Mouse (Mus musculus): ENCODE data around the gene Psmf1. TPM values are rescaled to one million over a fixed set of nuclear protein-coding genes. Genes with fewer than 3 reads are reported as not detected.
A peak's percentile ranks its signal among the peaks of the same experiment; 100 is the strongest.

Gene Psmf1
- polyA plus RNA-seq, 1 experiment from 2014 or later: 28.0 TPM

DNA sequence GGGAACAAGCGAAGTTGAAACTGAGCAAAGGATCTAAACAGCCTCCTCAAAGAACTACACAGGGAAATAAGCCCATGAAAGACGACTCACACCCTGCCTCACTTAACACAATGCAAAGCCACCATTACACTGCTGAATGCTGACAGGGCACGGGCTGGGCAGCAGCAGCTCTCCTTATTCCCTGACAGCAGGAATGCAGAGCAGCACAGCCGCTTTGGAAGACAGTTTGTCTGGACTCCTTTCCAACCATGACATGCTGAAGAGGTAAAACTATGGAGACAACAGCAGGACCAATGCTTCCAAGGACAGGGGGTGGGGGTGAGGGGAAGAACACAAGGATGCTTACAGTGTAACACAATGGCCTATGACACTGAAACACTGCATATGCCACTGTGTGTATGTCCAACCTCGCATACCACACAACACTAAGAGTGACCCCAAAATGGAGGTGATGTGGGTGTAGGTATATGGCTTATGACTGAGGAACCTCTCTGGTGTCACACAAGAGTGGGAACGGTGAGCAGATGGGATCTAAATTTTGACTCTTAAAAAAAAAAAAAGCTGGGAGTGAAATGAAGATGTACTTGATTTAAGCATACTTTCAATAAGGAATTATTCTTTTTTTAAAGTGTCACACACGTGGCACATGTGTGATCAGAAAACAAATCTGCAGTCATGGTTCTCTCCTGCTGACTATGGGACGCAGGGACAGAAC, 10.7 kb downstream of the Psmf1 start:
- H3K4me3 ChIP-seq: no peak overlapping the region
- no peak overlapping the region for H3K9ac ChIP-seq
- no peaks in the 10 kb centered on the region for H3K4me1 ChIP-seq
- 85% methylated on average over 8 of the region's 8 CpGs for WGBS
- no peak for ATAC-seq (ENCODE audit: extremely low read depth, insufficient number of reproducible peaks, low FRiP score, low TSS enrichment)
- H3K36me3 ChIP-seq: peaks cover 45% of the 10 kb centered on the region
- H3K9me3 ChIP-seq: no peaks in the 10 kb centered on the region
- no peak overlapping the region for H3K4me2 ChIP-seq
- H3K27me3 ChIP-seq (replicated peaks): no peaks in the 10 kb centered on the region
- no peak overlapping the region for H3K27ac ChIP-seq (replicated peaks)

DNA sequence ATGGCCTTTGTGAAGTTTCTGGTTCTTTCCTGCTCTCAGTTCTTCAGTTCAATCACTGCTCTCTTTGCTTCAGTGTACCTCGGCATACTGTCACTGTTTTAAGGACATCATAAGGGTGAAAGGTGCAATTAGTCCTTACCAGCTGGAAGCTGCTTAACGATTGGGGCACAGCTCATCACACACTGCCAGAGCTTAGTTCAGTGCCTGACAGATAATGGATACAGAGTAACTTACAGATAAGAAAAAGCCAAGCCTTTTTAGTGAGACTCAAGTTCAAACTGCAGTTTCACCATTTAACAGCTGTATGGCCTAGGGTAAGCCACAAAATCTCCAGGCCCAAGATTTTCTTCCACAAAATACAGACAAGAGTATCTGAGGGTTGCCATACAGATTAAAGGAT, 19.9 kb downstream of the Psmf1 start:
- Histone ChIP-seq H3K27me3 (replicated peaks) (no peaks in the 10 kb centered on the region), H3K9ac (no peak overlapping the region), H3K4me1 (no peaks in the 10 kb centered on the region), H3K4me3 (no peak overlapping the region), H3K36me3 (peaks cover 93% of the 10 kb centered on the region), H3K27ac (replicated peaks) (no peak overlapping the region), H3K4me2 (no peak overlapping the region), H3K9me3 (0 out of 2 replicates have a peak, but pooled peaks cover 5% of the 10 kb centered on the region)
- WGBS: 89% methylated on average over 2 of the region's 2 CpGs
- ATAC-seq (ENCODE audit: extremely low read depth, insufficient number of reproducible peaks, low FRiP score, low TSS enrichment): no peak

DNA sequence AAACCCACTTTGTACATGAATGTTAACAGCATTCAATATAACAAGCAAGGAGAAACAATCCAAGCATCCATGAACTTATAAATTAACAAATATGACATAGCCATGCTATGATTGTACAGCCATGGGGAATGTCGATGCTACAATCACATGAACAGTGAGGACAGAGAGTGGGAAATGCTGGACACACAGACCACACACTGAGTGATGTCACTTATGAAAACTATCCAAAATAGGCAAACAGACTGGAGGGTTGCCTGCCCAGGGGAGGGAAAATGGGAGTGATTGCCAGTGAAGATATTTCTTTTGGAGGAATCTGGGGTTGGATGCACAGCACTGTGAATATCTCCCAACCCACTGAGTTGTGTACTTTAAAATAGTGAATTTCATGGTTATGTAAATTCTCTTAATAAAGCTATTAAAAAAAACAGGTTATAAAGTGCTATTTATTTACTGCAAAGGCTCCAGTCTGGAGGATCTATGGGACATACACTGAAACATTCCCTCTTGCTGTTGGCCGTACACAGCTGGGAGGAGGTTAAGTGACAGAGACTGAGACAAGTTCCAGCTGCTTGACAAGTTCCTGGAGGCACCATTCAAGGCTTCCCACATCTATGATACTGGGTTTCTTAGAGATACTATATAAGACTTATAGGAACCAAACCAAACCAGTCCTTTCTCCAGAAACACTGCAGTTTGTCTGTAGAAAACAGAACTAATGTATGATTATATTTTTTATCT, 27.5 kb downstream of the Psmf1 start:
- H3K27ac ChIP-seq (replicated peaks): no peak overlapping the region
- H3K27me3 ChIP-seq (replicated peaks): no peaks in the 10 kb centered on the region
- no peaks in the 10 kb centered on the region for H3K4me1 ChIP-seq
- ATAC-seq (ENCODE audit: extremely low read depth, insufficient number of reproducible peaks, low FRiP score, low TSS enrichment): no peak
- 71% methylated on average over 2 of the region's 2 CpGs for WGBS
- no peaks in the 10 kb centered on the region for H3K9me3 ChIP-seq
- no peak overlapping the region for H3K4me2 ChIP-seq
- H3K36me3 ChIP-seq: peaks cover 58% of the 10 kb centered on the region
- H3K9ac ChIP-seq: no peak overlapping the region
- H3K4me3 ChIP-seq: no peak overlapping the region

DNA sequence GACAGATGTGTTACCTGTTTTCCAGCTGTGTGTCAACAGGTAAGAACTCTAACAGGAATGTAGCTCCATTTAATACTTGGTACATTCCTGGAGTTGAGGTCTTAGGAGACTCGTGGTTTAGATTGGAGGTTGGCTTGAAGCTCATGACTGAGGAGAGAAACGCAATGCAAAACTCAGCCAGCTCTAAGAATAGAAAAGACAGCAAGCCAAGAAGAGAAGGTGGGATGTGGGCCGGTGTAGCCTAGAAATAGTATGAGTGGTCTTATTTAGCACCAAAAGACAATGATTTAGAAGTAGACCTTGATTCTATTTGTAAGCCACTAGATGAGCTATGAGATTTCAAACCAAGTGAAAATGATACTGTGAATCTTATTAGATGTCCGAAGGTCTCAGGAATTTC, 28.5 kb downstream of the Psmf1 start:
- WGBS: 81% methylated on average over 4 of the region's 4 CpGs
- Histone ChIP-seq H3K9ac (no peak overlapping the region), H3K4me3 (no peak overlapping the region), H3K4me2 (no peak overlapping the region), H3K4me1 (no peaks in the 10 kb centered on the region), H3K9me3 (no peaks in the 10 kb centered on the region), H3K27ac (replicated peaks) (no peak overlapping the region), H3K36me3 (peaks cover 49% of the 10 kb centered on the region), H3K27me3 (replicated peaks) (no peaks in the 10 kb centered on the region)
- no peak for ATAC-seq (ENCODE audit: extremely low read depth, insufficient number of reproducible peaks, low FRiP score, low TSS enrichment)

DNA sequence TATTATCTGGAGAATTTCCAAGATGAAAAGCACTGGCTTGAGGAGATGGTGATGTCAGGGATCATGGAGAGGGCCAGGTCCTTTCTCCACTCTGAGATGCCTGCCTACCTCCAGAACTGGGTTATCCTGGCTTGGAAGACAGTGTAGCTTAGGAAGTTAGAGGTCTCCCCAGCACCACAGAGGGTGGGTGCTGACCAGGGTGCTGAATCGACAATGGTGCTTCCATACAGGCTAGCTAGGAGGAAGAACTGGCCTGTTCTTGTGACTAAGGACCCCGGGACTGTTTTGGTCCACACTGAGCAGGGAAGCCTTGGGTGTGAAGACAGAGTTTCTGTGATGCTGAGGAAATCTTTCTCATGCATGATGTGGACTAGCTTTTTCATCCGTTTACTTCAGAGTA, 31.3 kb downstream of the Psmf1 start:
- ATAC-seq (ENCODE audit: extremely low read depth, insufficient number of reproducible peaks, low FRiP score, low TSS enrichment): no peak

DNA sequence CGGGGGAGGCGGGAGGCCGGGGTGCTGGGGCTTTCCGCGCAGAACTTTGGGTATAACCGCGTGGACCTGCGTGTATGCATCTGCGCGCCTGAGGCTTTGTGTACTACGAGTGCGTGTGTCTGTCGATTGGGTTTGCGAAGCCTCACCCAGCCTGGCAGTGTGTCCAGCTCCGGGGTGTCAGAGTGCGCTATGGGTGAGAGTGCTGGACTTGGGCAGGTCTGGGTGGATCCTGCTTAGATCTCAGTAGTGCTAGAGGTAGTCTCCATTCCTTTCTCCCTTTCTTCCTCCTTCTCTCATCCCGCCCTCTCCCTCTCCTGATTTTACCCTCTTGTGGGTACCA, 41.2 kb downstream of the Psmf1 start:
- H3K4me2 ChIP-seq: peak overlapping the region; percentile 99
- no peak overlapping the region for H3K27ac ChIP-seq (replicated peaks)
- peak overlapping the region; percentile 66 for H3K4me3 ChIP-seq
- no peaks in the 10 kb centered on the region for H3K36me3 ChIP-seq
- H3K9ac ChIP-seq: peak overlapping the region; percentile 88
- peaks cover 11% of the 10 kb centered on the region for H3K4me1 ChIP-seq
- H3K27me3 ChIP-seq (replicated peaks): peaks cover 76% of the 10 kb centered on the region
- WGBS: 3% methylated on average over 16 of the region's 17 CpGs
- H3K9me3 ChIP-seq: no peaks in the 10 kb centered on the region
- no peak for ATAC-seq (ENCODE audit: extremely low read depth, insufficient number of reproducible peaks, low FRiP score, low TSS enrichment)

More for the DNA sequence above, 31.3 kb downstream of the Psmf1 start:
- H3K27ac ChIP-seq (replicated peaks): no peak overlapping the region
- no peak overlapping the region for H3K9ac ChIP-seq
- peaks cover 5% of the 10 kb centered on the region; the same call in 1 of the 2 replicates for H3K27me3 ChIP-seq (replicated peaks)
- H3K4me2 ChIP-seq: no peak overlapping the region
- no peaks in the 10 kb centered on the region for H3K9me3 ChIP-seq
- no peak overlapping the region for H3K4me3 ChIP-seq
- H3K36me3 ChIP-seq: peaks cover 22% of the 10 kb centered on the region
- 23% methylated on average over 3 of the region's 3 CpGs for WGBS
- H3K4me1 ChIP-seq: no peaks in the 10 kb centered on the region

DNA sequence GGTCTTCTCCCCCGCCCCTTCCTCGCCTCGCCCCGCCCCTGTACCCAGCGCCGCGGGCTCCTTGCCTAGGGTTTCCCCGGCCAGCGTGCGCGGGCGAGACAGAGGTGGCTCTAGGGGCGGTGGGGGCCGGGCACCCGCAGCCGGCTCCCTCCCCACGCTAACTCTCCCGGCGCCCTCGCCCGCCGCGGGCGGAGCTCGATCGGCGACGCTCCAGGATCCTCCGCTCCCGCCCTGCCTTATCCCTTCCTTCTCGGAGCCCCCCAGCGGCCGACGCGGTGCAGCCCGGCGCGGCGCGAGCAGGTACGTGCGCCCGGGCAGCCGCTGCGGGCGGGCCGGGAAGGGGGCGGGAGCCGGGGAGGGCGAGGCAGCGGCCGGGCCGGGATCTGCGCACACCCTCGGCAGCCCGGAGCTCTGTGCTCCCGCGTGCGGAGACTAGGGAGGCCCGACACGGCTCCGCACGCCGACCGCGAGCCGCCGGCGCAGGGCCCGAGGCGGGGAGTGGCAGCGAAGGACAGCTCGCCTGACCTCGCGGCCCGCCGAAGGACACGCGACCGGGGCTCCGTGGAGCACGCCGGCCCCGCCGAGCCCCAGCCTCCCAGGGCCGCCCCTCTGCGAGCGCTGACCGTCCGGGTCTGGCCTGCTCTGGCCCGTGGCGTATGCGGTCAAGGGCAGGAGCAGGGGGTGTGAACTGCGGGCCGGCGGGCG, 41.7 kb downstream of the Psmf1 start:
- peak overlapping the region; percentile 66 for H3K4me3 ChIP-seq
- H3K9me3 ChIP-seq: no peaks in the 10 kb centered on the region
- under 1% methylated on average over 77 of the region's 97 CpGs for WGBS
- H3K4me1 ChIP-seq: peaks cover 11% of the 10 kb centered on the region
- ATAC-seq (ENCODE audit: extremely low read depth, insufficient number of reproducible peaks, low FRiP score, low TSS enrichment): peak; percentile 64
- peak overlapping the region; percentile 99 for H3K4me2 ChIP-seq
- H3K27ac ChIP-seq (replicated peaks): no peak overlapping the region
- H3K9ac ChIP-seq: peak overlapping the region; percentile 88
- peaks cover 74% of the 10 kb centered on the region for H3K27me3 ChIP-seq (replicated peaks)
- no peaks in the 10 kb centered on the region for H3K36me3 ChIP-seq

DNA sequence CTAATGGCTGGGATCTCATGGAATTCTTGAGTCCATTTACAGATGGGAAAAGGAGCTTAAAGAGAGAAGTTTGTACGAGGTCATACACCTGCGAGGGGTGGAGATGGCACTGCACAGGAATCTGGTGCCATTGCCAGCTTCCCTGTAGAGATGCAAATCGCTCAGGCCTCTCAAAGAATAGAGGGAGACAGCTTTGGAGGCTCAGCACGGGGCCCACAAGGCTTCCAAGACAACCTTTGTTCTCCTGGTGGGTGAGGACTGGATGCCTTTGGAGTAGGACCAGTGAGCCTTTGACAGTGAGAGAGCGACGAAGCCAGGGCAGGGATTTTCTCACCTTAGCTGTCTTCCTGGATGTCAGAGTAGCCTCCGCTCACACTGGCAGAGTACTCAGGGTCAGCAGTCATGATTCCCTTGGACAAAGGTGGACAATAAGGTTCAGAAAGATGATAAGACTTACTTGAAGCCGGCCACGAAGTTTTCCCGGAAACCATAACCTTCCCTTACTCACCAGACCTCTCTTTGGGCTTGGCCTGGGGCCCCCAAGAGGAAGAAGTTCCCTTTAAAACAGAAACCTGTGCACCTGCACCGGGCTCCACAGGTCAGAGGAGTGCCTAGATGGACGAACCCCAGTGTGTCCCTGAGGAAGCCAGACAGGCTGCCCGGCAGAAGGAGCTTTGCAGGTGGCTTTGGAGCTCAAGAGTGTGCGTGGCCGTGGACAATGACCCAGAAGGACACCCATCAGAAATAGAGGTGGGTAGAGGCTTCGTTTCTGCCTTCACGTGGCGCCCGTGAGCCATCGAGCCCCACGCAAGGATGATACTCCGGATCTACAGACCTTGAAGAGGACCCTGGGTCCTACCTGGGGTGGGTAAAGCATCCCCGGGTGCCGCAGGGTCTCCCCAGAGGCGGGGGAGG, 42.5 kb downstream of the Psmf1 start, which contains the start of gene Tmem74b:
Gene Tmem74b (plus strand): TSS at position 778 of the 915 bp plus-strand sequence.
- no peak for ATAC-seq (ENCODE audit: extremely low read depth, insufficient number of reproducible peaks, low FRiP score, low TSS enrichment)
- H3K4me1 ChIP-seq: peaks cover 11% of the 10 kb centered on the region
- 4% methylated on average over 25 of the region's 25 CpGs for WGBS
- H3K27me3 ChIP-seq (replicated peaks): peaks cover 71% of the 10 kb centered on the region
- no peaks in the 10 kb centered on the region for H3K9me3 ChIP-seq
- H3K4me2 ChIP-seq: peak within 1 kb of the TSS; percentile 99
- H3K27ac ChIP-seq (replicated peaks): no peak within 1 kb of the TSS
- no peaks in the 10 kb centered on the region for H3K36me3 ChIP-seq
- H3K4me3 ChIP-seq: peak within 1 kb of the TSS; percentile 66
- peak within 1 kb of the TSS; percentile 88 for H3K9ac ChIP-seq

DNA sequence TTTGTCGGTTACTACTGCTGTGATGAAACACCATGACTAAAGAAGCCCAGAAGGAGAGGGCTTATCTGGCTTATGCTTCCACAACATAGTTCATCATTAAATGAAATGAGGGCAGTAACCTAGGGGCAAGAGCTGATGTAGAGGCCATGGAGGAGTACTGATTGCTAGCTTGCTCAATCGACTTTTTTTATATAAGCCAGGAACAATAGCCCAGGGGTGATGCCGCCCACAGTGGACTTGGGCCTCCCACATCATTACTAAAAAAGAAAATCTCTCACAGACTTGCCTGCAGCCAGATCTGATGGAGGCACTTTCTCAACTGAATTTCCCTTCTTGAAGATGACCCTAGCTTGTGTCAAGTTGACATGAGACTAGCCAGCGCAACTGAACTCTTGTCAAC, 61.0 kb downstream of the Psmf1 start:
- no peak overlapping the region for H3K27ac ChIP-seq (replicated peaks)
- H3K27me3 ChIP-seq (replicated peaks): peaks cover 15% of the 10 kb centered on the region
- H3K36me3 ChIP-seq: no peaks in the 10 kb centered on the region
- no peak for ATAC-seq (ENCODE audit: extremely low read depth, insufficient number of reproducible peaks, low FRiP score, low TSS enrichment)
- H3K9ac ChIP-seq: no peak overlapping the region
- no peaks in the 10 kb centered on the region for H3K4me1 ChIP-seq
- no peak overlapping the region for H3K4me3 ChIP-seq
- H3K4me2 ChIP-seq: no peak overlapping the region
- 75% methylated on average over 4 of the region's 4 CpGs for WGBS
- no peaks in the 10 kb centered on the region for H3K9me3 ChIP-seq

DNA sequence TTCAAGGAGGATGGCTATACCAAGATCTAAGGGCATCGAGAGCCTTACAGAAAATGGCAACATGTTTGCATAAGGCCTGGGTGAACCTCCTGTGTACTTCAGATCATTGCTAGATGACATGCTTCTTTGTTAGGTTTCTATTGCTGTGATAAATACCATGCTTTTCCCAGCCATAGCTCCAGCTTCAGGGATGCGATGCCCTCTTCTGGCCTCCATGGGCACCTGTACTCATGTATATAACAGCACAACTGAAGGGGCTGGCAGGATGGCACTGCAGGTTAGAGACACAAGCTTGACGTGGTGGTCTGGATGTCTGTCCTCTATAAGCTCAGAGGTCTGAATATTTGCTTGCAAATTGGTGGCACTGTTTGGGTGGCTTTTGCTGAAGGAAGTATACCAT, 61.6 kb downstream of the Psmf1 start:
- Histone ChIP-seq H3K27me3 (replicated peaks) (peaks cover 15% of the 10 kb centered on the region), H3K36me3 (no peaks in the 10 kb centered on the region), H3K4me2 (no peak overlapping the region), H3K9ac (no peak overlapping the region), H3K4me1 (no peaks in the 10 kb centered on the region), H3K9me3 (no peaks in the 10 kb centered on the region), H3K4me3 (no peak overlapping the region), H3K27ac (replicated peaks) (no peak overlapping the region)
- ATAC-seq (ENCODE audit: extremely low read depth, insufficient number of reproducible peaks, low FRiP score, low TSS enrichment): no peak
- 57% methylated on average over 3 of the region's 3 CpGs for WGBS

DNA sequence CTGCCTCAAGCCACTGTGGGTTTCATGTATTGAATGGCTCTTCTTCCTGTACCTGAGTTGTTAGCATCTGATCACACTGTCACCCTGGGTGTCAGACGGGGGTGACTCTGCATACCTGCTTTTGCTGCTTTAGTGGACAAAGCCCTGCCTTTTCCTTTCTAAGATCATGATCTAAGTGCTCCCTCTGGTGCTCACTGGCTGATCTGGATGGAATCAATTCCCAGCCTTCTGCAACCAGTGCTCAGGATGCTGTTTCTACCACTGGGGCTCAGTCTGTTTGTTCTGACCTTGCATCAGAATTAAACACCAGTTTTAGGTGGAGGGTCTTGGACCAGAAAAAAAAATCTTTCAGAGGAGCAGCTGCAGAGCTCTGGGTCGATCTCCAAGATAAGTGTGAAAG, 67.8 kb downstream of the Psmf1 start:
- 46% methylated on average over 2 of the region's 2 CpGs for WGBS
- Histone ChIP-seq H3K4me3 (no peak overlapping the region), H3K27me3 (replicated peaks) (peaks cover 21% of the 10 kb centered on the region), H3K36me3 (no peaks in the 10 kb centered on the region), H3K9me3 (no peaks in the 10 kb centered on the region), H3K9ac (no peak overlapping the region), H3K4me1 (no peaks in the 10 kb centered on the region), H3K4me2 (no peak overlapping the region), H3K27ac (replicated peaks) (no peak overlapping the region)
- no peak for ATAC-seq (ENCODE audit: extremely low read depth, insufficient number of reproducible peaks, low FRiP score, low TSS enrichment)
